Mouse (Mus musculus) erythroblast, embryonic 14.5 days (primary cell): ENCODE data around the gene Zfp64. TPM values are rescaled to one million over a fixed set of nuclear protein-coding genes. Genes with fewer than 3 reads are reported as not detected.

Experiments used
- H3K27me3 ChIP-seq: 2 replicates; pipeline ENCODE4 v1.6.1; 2012; ENCODE audit warnings: inconsistent platforms; ENCODE audit not compliant: control insufficient read depth
- H3K36me3 ChIP-seq: 2 replicates; pipeline ENCODE4 v1.6.1; 2012; ENCODE audit warnings: mild to moderate bottlenecking, inconsistent platforms; ENCODE audit not compliant: control insufficient read depth
- H3K4me1 ChIP-seq: 2 replicates; pipeline ENCODE4 v1.6.1; 2012; ENCODE audit warnings: inconsistent platforms; ENCODE audit not compliant: control insufficient read depth
- H3K4me3 ChIP-seq: replicated peaks from 2 replicates; pipeline ENCODE3; 2012; ENCODE audit warnings: moderate library complexity, mild to moderate bottlenecking, inconsistent platforms
- H3K9me3 ChIP-seq: 2 replicates; pipeline ENCODE4 v1.6.1; 2012; ENCODE audit warnings: low read length, inconsistent platforms, mixed read lengths; ENCODE audit not compliant: control insufficient read depth
- GATA1 ChIP-seq: IDR thresholded peaks from 2 replicates; pipeline ENCODE4 v1.6.1; 2012; ENCODE audit warnings: low read length, inconsistent platforms, mixed read lengths
- TAL1 ChIP-seq: IDR thresholded peaks from 3 replicates; pipeline ENCODE4 v1.6.1; 2012; ENCODE audit warnings: low read length, inconsistent platforms, mixed read lengths
- polyA plus RNA-seq: library from polyadenylated mRNA; stranded (reverse); fragments of >175 nt; gene quantifications from 2 replicates; pipeline ENCODE4 v1.2.3, GENCODE M21; 2012

The Zfp64 gene
- polyA plus RNA-seq, 1 experiment = 1.5 TPM

DNA sequence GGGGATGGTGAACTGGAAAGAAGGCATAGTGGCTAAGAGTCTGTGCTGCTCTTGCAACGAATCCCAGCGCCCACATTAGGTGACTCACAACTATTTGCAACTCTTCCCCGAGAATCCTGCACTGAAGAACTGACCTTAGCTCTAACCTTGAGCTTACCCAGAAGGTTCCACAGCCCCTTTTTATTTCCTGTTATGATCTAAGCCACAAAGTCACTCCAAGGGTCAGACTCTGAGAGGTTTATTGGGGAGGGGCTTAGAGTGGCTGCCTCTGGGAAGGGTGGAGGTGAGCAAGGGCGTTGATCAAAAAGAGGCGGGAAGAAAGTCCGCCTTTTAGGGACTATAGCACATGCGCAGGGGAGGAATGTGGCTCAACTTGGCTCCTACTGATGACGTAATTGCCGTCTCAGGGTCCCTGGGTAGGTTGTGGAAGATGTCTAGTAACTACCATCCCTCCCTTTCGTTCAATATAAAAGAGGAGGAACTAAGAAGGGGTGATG lies 511 bp upstream of the Zfp64 start:
- no peaks in the 10 kb centered on the region for H3K27me3 ChIP-seq
- peaks cover 34% of the 10 kb centered on the region for H3K4me1 ChIP-seq
- no peaks in the 10 kb centered on the region for H3K9me3 ChIP-seq
- peak overlapping the region; percentile 77 for H3K4me3 ChIP-seq
- peaks cover 20% of the 10 kb centered on the region for H3K36me3 ChIP-seq
- TF ChIP-seq GATA1 (no peak), TAL1 (no peak)

DNA sequence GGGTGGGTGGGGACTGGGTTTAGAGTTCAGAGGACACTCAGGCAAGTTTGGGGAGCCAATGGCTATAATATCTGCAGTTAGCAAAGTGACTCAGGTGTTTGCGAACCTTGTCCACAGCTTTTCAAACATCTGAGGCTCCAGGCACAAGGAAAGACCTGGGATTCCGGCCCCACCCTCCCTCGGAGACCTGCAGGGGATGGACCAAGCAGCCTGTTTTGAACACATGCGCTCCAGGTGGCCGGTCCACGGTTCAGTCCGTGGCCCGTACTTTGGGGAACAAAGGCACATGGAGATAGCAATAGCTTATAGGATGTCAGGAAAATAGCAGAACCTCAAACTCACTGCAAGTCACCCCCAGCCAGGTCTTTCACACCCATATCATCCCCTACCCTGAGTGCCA lies 1.0 kb downstream of the Zfp64 start:
- H3K4me3 ChIP-seq = peak overlapping the region; percentile 77
- no peaks in the 10 kb centered on the region for H3K9me3 ChIP-seq
- H3K36me3 ChIP-seq = peaks cover 34% of the 10 kb centered on the region
- H3K4me1 ChIP-seq = peaks cover 34% of the 10 kb centered on the region
- TF ChIP-seq GATA1 (no peak), TAL1 (no peak)
- no peaks in the 10 kb centered on the region for H3K27me3 ChIP-seq

DNA sequence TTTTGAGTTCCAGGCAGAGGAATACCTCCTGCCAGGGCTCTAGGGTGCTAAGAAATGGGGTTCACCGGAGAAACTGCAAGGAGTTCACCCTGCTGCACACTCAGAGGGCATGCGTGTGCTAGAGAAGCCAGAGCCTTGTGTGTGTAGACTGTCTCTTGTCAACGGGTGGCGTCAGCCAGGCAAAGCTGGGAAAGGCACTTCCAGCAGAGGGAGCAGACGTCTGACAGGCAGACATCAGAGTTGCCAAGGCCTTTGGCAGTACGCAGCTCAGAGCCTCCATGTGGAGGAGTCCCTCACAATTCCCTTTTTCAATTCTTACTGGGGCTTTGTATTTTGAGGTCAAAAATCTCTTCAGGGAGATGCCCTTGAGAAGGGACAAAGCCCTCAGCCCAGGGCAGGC lies 6.9 kb downstream of the Zfp64 start:
- Histone ChIP-seq H3K4me1 (peaks cover 2% of the 10 kb centered on the region), H3K9me3 (no peaks in the 10 kb centered on the region), H3K27me3 (no peaks in the 10 kb centered on the region), H3K36me3 (peaks cover 84% of the 10 kb centered on the region), H3K4me3 (no peak overlapping the region)
- TF ChIP-seq TAL1 (no peak), GATA1 (no peak)

DNA sequence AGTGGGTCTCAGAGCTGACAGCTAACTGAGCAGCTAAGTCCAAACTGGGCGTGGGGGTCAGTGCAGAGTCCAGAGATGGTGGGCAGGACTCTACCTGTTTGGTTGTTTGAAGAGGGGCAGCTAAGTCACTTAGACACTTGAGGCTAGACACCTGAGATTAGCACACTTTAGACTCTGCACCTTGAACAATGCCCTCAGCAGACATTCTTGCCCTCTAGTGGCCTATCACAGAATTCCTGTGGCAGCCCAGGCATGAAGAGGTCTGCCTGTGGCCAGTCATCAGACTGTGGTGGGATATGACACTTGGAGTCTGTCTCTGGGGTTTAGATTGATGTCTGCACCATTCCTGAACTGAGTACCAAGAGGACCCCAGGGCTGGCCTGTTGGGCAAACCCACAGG lies 7.7 kb downstream of the Zfp64 start:
- Histone ChIP-seq H3K9me3 (no peaks in the 10 kb centered on the region), H3K36me3 (peaks cover 87% of the 10 kb centered on the region), H3K4me1 (no peaks in the 10 kb centered on the region; the same call in 1 of the 2 replicates), H3K4me3 (no peak overlapping the region), H3K27me3 (no peaks in the 10 kb centered on the region)
- TF ChIP-seq GATA1 (no peak), TAL1 (no peak)

DNA sequence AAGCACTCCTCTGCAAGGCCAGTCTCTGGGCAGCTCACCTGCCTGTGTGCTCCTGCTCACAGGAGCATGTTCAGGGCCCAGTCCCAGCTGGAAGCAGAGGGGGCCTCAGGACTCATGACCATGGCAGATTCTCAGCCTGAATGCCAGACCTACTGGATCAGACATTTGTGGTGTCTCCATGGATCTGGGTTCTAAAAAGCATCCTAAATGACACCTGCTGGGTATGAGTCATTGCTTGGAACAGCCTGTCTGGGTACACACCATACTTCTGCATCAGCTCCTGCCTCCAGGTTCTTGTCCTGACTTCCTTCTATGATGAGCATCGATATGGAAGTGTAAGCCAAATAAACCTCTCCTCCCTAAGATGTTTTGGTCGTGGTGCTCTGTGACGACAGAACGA lies 11.4 kb downstream of the Zfp64 start:
- Histone ChIP-seq H3K36me3 (peaks cover 79% of the 10 kb centered on the region), H3K4me3 (no peak overlapping the region), H3K4me1 (no peaks in the 10 kb centered on the region), H3K27me3 (no peaks in the 10 kb centered on the region), H3K9me3 (no peaks in the 10 kb centered on the region)
- TF ChIP-seq TAL1 (no peak), GATA1 (no peak)

DNA sequence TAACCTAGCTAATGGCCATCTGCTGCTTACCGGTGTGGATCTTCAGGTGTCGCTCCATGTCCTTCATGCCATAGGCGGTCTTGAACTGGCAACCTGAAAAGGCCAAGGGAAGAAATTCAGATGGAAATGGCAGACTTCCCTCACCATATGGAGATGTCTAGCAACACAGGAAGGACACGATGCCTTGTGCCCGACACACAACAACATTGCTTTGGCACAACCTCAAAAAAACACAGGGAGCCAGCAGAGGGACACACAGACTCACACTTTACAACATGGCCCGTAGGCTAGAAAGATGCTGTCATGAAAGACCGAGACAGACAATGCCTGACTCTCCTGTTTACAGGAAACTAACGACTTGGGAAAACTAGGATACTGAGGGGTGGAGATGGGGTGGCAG lies 15.4 kb downstream of the Zfp64 start:
- no peaks in the 10 kb centered on the region for H3K27me3 ChIP-seq
- H3K36me3 ChIP-seq = peaks cover 69% of the 10 kb centered on the region
- no peaks in the 10 kb centered on the region; the same call in 1 of the 2 replicates for H3K9me3 ChIP-seq
- H3K4me1 ChIP-seq = no peaks in the 10 kb centered on the region
- H3K4me3 ChIP-seq = no peak overlapping the region
- TF ChIP-seq GATA1 (no peak), TAL1 (no peak)

DNA sequence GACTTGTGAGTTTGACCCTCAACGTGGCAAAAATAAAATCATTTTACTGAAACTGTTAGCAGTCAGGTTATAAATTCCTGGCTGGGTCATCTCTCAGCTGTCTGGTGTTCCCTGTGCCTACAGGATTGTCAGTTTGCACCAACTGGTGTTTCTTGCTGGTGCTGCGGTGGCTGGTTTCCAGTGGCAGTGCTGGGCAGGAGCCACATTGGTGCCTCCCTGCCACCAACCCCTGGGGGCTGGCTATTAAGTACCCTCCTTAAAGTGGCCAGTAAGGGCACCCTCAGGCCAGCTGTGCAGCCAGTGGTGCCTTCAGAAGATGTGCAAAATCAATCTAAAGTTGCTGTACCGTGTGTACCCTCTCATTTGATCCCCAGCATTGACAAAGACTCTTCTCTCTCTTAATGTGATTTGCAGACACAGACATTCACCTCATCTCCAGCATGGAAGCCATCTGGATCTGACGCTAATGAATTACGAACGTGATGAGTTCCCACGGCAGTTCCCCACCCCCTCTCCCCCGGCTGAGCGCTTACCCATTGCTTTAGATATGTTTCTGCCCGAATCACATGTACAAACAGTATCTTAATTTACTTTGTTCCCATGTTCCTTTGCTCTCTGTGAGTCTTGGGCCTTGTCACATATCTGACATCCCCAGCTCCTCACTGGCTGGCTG lies 16.0 kb downstream of the Zfp64 start:
- TF ChIP-seq TAL1 (no peak), GATA1 (no peak)
- no peaks in the 10 kb centered on the region for H3K27me3 ChIP-seq
- no peaks in the 10 kb centered on the region for H3K4me1 ChIP-seq
- no peaks in the 10 kb centered on the region; the same call in 1 of the 2 replicates for H3K9me3 ChIP-seq
- H3K36me3 ChIP-seq = peaks cover 68% of the 10 kb centered on the region
- H3K4me3 ChIP-seq = no peak overlapping the region

DNA sequence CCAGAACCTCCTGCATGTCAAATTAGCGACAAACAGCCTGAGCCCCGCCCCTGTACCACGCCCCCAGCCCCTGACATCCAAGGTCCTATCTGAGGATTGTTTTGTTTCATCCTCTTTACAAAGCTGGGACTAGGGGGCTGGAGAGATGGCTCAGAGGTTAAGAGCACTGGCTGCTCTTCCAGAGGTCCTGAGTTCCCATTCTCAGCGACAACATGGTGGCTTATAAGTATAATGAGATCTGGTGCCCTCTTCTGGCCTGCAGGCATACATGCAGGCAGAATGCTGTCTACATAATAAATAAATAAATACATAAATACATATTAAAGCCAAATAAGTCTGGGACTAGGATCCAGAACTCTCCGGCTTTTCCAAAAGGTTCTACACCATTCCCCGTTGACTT lies 18.5 kb downstream of the Zfp64 start:
- Histone ChIP-seq H3K9me3 (no peaks in the 10 kb centered on the region; the same call in 1 of the 2 replicates), H3K27me3 (no peaks in the 10 kb centered on the region), H3K4me1 (no peaks in the 10 kb centered on the region), H3K4me3 (no peak overlapping the region), H3K36me3 (peaks cover 65% of the 10 kb centered on the region)
- TF ChIP-seq TAL1 = no peak
- no peak for TF ChIP-seq GATA1

DNA sequence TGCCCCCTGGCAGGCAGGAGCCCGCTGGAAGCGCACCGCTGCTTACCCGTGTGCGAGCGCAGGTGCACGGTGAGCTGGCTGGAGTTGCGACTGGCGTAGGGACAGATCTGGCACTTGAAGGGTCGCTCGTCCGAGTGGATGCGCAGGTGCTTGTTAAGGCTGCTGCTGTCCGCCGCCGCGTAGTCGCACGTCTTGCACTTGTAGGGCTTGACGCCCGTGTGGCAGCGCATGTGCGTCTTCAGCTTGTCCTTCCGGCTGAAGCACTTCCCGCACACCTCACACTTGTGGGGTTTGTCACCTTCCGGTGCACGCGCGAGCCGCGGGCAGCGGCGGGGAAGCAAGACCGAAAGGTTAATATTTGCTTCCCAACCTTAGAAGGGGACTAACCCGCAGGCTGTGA lies 20.2 kb downstream of the Zfp64 start:
- no peaks in the 10 kb centered on the region; the same call in 1 of the 2 replicates for H3K9me3 ChIP-seq
- peaks cover 67% of the 10 kb centered on the region for H3K36me3 ChIP-seq
- TF ChIP-seq TAL1 (no peak), GATA1 (no peak)

More for the DNA sequence above, 20.2 kb downstream of the Zfp64 start:
- H3K4me1 ChIP-seq = no peaks in the 10 kb centered on the region
- H3K27me3 ChIP-seq = no peaks in the 10 kb centered on the region
- H3K4me3 ChIP-seq = no peak overlapping the region
